Mouse (Mus musculus) neural tube, embryonic 14.5 days (tissue): ENCODE measurements at regions not wholly inside any gene's neighbourhood (a gene's known extent, or its start where the extent isn't known, plus 50 kb on each side); places are given as distances from the start of the nearest gene placed in this dataset.

ENCODE experiments used
- ATAC-seq: fragments of 200-750 bp; cut with Nextera tagmentation; 2 replicates; pipeline ENCODE4 v1.8.0; 2017; ENCODE audit warnings: low read depth, mild to moderate bottlenecking, moderate TSS enrichment, moderate library complexity
- H3K27ac ChIP-seq: fragments of 300-500 bp; sonication (generic); 2 replicates; pipeline ENCODE4 v1.5.1; 2014; ENCODE audit warnings: low read depth, mild to moderate bottlenecking, control low read depth, low read length, moderate library complexity, mixed read lengths
- H3K27me3 ChIP-seq: fragments of 300-500 bp; sonication (generic); 2 replicates; pipeline ENCODE4 v1.6.1; 2014; ENCODE audit warnings: low read length; ENCODE audit not compliant: control insufficient read depth, insufficient read depth
- H3K36me3 ChIP-seq: fragments of 300-500 bp; sonication (generic); 2 replicates; pipeline ENCODE4 v1.6.1; 2014; ENCODE audit warnings: low read length, mixed read lengths; ENCODE audit not compliant: control insufficient read depth, insufficient read depth
- H3K4me1 ChIP-seq: fragments of 300-500 bp; sonication (generic); 2 replicates; pipeline ENCODE4 v1.6.1; 2014; ENCODE audit warnings: low read length; ENCODE audit not compliant: control insufficient read depth, insufficient read depth
- H3K4me2 ChIP-seq: fragments of 300-500 bp; sonication (generic); 2 replicates; pipeline ENCODE4 v1.6.1; 2014; ENCODE audit warnings: mild to moderate bottlenecking, low read depth, low read length, control low read depth
- H3K4me3 ChIP-seq: fragments of 300-500 bp; sonication (generic); 2 replicates; pipeline ENCODE4 v1.5.1; 2014; ENCODE audit warnings: low read depth, low read length, control low read depth, mixed read lengths
- H3K9ac ChIP-seq: fragments of 300-500 bp; sonication (generic); replicated peaks from 2 replicates; pipeline ENCODE4 v1.6.1; 2014; ENCODE audit warnings: low read depth, mild to moderate bottlenecking, control low read depth, low read length, mixed read lengths
- H3K9me3 ChIP-seq: fragments of 300-500 bp; sonication (generic); 2 replicates; pipeline ENCODE4 v1.6.1; 2016; ENCODE audit warnings: low read length; ENCODE audit not compliant: control insufficient read depth
- WGBS: fragments of 180-500 bp; shearing (Covaris S2); extraction: QIAGEN DNeasy Blood & Tissue Kit; methylation state at CpG from one replicate; pipeline ENCODE4 v1.1.7; 2014; 5-methylcytosine and 5-hydroxymethylcytosine counted together

DNA sequence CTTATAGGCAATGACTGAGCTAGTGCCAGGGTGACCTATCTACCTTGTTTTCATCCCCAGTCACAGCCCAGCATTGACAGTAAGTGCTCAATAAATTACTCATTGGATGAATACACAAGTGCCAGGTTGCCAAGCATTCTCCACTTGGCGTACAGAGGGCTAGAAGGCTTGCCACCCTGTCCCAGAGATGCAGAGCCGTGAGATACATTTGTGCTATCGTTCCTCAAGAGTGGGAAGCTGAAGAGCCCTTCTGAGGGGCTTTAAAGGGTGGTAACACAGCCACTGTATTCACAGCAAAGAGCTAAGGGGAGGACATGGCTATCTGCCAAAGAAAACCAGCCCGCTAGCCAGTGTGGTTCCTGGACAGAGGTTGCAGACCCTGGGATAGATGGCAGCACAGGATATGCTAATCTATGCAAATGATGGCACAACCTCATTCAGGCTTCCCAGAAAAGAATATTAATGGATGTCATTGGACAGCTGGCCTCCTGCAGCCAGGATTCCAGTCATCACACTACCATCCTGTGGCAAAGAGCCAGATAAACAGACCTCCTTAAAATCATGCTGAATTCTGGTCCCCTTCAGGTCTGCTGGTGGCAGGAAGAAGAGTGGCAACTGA is 214.4 kb downstream of the Trim29 start:
- no peaks in the 10 kb centered on the region for H3K9me3 ChIP-seq
- no peaks in the 10 kb centered on the region for H3K27me3 ChIP-seq
- H3K4me3 ChIP-seq, result no peak overlapping the region
- WGBS, result 25% methylated on average over 4 of the region's 4 CpGs
- peaks cover 9% of the 10 kb centered on the region for H3K4me1 ChIP-seq
- peak; percentile 62; the same call in 1 of the 2 replicates for ATAC-seq
- H3K36me3 ChIP-seq, result no peaks in the 10 kb centered on the region
- no peak overlapping the region for H3K4me2 ChIP-seq
- H3K9ac ChIP-seq, result no peak overlapping the region
- no peak overlapping the region; the same call in 1 of the 2 replicates for H3K27ac ChIP-seq

DNA sequence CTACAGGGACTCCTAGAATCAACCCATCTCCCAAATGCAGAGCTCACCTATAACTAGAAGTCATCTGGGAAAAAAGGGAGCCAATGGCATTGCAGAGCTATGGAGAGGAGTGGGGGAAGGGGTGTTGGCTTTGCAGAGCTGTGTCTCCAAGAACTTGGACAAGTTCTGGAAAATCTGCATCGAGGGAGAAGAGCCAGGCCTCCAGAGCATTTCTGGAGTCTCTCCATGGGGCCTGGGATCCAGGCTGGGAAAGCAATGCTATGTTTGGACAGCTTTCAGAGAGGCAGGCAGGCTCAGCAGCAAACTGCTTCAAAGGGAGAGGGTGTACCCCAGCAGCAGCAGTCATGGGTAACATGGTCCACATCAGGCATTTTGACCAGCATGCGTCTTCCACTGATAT is 211.6 kb upstream of the Nectin1 start:
- Histone ChIP-seq H3K4me1 (0 out of 2 replicates have a peak, but pooled peaks cover under 1% of the 10 kb centered on the region), H3K36me3 (no peaks in the 10 kb centered on the region), H3K4me2 (no peak overlapping the region), H3K4me3 (no peak overlapping the region), H3K9ac (no peak overlapping the region), H3K27me3 (no peaks in the 10 kb centered on the region), H3K27ac (no peak overlapping the region), H3K9me3 (no peaks in the 10 kb centered on the region)
- no peak for ATAC-seq
- WGBS, result 88% methylated on average over 2 of the region's 2 CpGs

DNA sequence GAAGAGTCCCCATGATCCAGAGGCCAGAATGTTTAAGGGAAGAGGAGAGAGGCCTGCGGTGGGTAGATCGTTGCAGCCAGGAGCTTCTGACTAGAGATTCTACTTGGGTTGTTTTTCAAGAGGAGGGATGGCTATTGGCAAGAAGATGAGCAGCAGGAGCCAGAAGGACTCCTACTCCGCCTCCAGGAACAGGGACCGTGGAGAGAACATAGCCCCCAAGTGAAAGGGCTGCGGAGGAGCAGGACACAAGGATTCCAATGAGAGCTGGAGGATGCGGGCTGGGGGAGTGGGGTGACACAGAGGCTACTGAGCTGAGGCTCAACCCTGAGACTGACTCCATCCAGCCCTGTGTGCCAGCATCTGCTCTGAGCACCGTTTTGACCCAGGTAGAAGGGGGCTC is 207.8 kb upstream of the Nectin1 start:
- 88% methylated on average over 7 of the region's 7 CpGs for WGBS
- no peak for ATAC-seq
- H3K36me3 ChIP-seq, result no peaks in the 10 kb centered on the region
- no peak overlapping the region for H3K9ac ChIP-seq
- H3K27ac ChIP-seq, result no peak overlapping the region
- no peaks in the 10 kb centered on the region for H3K27me3 ChIP-seq
- no peaks in the 10 kb centered on the region for H3K9me3 ChIP-seq
- no peaks in the 10 kb centered on the region for H3K4me1 ChIP-seq
- H3K4me2 ChIP-seq, result no peak overlapping the region
- H3K4me3 ChIP-seq, result no peak overlapping the region

DNA sequence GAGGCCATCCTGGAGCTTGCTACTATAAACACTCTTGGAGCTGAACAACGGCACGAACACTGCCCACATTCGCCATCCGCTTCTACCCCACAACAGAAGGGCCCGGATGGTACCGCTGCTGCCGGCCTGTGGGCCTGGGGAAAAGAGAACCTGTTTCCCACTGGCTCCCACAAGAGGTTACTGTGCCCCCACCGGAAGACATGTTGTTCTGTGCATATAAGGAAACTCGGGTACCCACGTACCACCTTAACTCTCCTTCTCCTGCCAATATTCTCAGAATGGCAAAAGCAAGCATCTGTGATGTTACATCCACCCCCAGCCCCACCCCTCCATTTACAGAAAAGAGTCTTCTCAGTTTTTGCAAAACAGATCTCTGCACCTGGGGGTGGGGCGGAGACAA is 206.7 kb upstream of the Nectin1 start:
- no peak overlapping the region for H3K9ac ChIP-seq
- H3K4me1 ChIP-seq, result no peaks in the 10 kb centered on the region
- no peaks in the 10 kb centered on the region for H3K9me3 ChIP-seq
- WGBS, result 89% methylated on average over 11 of the region's 11 CpGs
- no peaks in the 10 kb centered on the region for H3K27me3 ChIP-seq
- H3K36me3 ChIP-seq, result no peaks in the 10 kb centered on the region
- H3K27ac ChIP-seq, result no peak overlapping the region
- no peak overlapping the region for H3K4me2 ChIP-seq
- H3K4me3 ChIP-seq, result no peak overlapping the region
- ATAC-seq, result no peak

DNA sequence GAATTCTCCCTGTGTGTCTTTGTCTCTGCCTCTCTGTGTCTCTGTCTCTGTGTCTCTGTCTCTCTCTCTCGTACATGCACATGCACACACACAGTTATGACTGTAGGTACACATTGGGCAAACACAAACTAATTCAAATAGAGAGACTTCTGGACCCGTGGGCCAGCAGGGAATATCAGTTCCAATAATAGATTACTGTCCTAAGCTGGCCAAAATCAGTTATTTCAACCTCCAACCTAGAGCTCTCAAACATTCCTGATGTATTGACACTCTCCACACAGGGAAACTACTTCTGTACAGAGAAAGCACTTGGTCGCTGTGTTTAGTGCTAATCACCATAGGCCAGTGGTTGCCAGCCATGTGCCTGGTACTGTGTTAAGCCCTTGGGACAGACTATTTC is 203.7 kb upstream of the Nectin1 start:
- ATAC-seq, result no peak
- Histone ChIP-seq H3K27me3 (no peaks in the 10 kb centered on the region), H3K36me3 (no peaks in the 10 kb centered on the region), H3K9me3 (no peaks in the 10 kb centered on the region), H3K4me3 (no peak overlapping the region), H3K4me1 (peaks cover 4% of the 10 kb centered on the region; the same call in 1 of the 2 replicates), H3K27ac (no peak overlapping the region), H3K9ac (no peak overlapping the region), H3K4me2 (no peak overlapping the region)
- WGBS, result 88% methylated on average over 3 of the region's 3 CpGs

DNA sequence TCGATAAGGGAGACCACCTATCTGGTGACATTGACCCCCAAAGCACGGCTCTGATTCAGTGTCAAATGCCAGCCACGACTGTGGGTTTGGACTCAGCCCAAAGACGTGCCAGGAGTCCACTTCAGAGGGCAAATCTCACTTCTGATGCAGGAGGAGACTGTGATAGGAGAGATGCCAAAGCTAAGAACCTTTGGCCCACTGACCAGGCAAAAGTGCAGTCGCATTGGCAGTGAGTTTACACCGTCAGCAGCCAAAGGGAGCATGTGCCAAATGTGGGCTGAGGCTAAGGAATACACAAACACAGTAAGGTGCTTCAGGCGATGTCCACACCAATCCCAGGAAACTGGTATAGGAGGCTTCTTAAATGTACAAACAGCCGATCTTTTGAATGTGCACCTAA is 202.6 kb upstream of the Nectin1 start:
- WGBS, result 95% methylated on average over 8 of the region's 8 CpGs
- no peak overlapping the region for H3K4me2 ChIP-seq
- H3K4me1 ChIP-seq, result peaks cover 6% of the 10 kb centered on the region; the same call in 1 of the 2 replicates
- H3K27ac ChIP-seq, result no peak overlapping the region
- H3K27me3 ChIP-seq, result no peaks in the 10 kb centered on the region
- H3K36me3 ChIP-seq, result no peaks in the 10 kb centered on the region
- H3K9ac ChIP-seq, result no peak overlapping the region
- no peaks in the 10 kb centered on the region for H3K9me3 ChIP-seq
- H3K4me3 ChIP-seq, result no peak overlapping the region
- no peak for ATAC-seq

DNA sequence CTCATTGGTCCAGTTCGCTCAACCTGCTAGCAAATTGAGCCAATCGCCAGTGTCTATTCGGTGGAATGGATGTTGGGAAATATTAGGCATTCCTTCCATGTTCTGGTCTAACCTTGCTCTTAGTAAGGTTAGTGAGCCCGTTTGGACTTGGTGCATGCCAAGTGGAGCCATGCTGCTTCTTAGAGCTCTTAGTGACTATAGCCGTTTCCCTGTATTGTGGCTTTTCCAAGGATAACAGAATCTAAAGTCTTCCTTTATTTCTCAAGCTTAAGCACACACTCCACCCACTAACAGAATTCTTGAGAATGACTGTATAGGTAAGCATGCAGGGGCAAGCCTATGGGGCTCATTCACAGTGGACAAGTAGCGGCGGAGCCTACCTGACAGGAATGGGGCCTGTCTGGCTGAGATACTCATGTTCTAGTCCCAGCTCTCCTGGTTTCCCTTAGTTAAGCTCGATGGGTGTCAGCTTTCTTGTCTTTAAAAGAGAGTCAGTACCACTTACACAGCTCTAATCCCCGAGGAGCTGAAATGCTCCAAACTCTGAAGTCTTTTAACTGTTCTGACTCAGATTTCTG is 201.6 kb upstream of the Nectin1 start:
- Histone ChIP-seq H3K9me3 (no peaks in the 10 kb centered on the region), H3K27ac (no peak overlapping the region), H3K4me2 (no peak overlapping the region), H3K36me3 (no peaks in the 10 kb centered on the region), H3K4me1 (peaks cover 6% of the 10 kb centered on the region; the same call in 1 of the 2 replicates), H3K9ac (no peak overlapping the region), H3K4me3 (no peak overlapping the region), H3K27me3 (no peaks in the 10 kb centered on the region)
- ATAC-seq, result no peak
- 92% methylated on average over 9 of the region's 9 CpGs for WGBS

DNA sequence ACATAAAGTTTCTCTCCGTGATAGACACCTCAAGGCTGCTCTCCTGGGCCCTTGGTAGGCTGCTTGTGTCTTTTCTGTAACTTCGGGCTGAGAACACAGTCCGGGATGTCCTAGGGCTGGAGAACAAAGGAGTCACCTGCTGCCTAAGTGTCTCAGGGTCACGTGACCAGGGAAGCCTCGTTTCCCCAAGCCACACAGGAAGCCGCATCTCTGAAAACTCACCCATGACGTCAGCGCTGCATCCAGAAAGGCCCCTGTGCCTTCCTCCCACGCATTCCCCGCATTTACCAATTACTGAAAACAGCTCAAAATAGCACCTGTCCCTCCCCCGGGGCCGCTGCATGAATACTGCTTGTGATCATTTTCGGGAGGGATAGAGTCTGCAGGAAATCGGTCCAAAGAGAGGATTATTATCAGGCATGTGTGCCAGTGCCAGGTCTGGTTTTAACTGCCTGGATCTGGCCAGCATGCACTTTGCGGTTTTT is 198.7 kb upstream of the Nectin1 start:
- H3K27me3 ChIP-seq, result no peaks in the 10 kb centered on the region
- H3K4me1 ChIP-seq, result peaks cover 12% of the 10 kb centered on the region; the same call in 1 of the 2 replicates
- H3K36me3 ChIP-seq, result no peaks in the 10 kb centered on the region
- no peaks in the 10 kb centered on the region for H3K9me3 ChIP-seq
- no peak overlapping the region for H3K9ac ChIP-seq
- no peak for ATAC-seq
- 35% methylated on average over 15 of the region's 15 CpGs for WGBS
- no peak overlapping the region for H3K27ac ChIP-seq
- H3K4me3 ChIP-seq, result no peak overlapping the region
- no peak overlapping the region for H3K4me2 ChIP-seq

DNA sequence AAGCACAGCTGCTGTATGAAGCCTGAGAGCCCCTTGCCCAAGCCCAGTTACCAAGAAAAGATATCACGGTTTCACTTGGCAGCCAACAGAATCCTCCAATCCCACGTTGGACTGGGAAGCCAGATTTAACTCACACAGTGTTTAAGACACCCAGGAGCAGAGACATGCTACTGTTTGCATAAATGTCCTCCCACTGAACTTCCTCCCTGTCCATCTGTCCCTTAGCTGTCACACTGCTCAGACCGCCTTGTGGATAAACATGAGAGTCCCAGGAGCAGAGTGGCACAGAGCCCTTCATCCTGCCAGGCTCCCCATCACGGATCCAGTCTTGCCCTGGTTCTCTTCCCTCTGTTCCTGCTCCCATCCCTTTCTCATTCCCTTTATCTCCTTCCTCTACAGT is 194.9 kb upstream of the Nectin1 start:
- no peak for ATAC-seq
- Histone ChIP-seq H3K36me3 (no peaks in the 10 kb centered on the region), H3K27me3 (no peaks in the 10 kb centered on the region), H3K27ac (peak overlapping the region; percentile 24; the same call in 1 of the 2 replicates), H3K4me2 (no peak overlapping the region), H3K4me3 (no peak overlapping the region), H3K4me1 (peaks cover 12% of the 10 kb centered on the region; the same call in 1 of the 2 replicates), H3K9me3 (no peaks in the 10 kb centered on the region), H3K9ac (no peak overlapping the region)
- WGBS, result 55% methylated on average over 4 of the region's 4 CpGs
